Mouse (Mus musculus) testis, postnatal 14 days (tissue): ENCODE data around the gene 4931409K22Rik.

Source experiments
- DNase-seq: peaks from one replicate; pipeline ENCODE4 v3.0.0; 2021; ENCODE audit warnings: low spot score

4931409K22Rik gene

DNA sequence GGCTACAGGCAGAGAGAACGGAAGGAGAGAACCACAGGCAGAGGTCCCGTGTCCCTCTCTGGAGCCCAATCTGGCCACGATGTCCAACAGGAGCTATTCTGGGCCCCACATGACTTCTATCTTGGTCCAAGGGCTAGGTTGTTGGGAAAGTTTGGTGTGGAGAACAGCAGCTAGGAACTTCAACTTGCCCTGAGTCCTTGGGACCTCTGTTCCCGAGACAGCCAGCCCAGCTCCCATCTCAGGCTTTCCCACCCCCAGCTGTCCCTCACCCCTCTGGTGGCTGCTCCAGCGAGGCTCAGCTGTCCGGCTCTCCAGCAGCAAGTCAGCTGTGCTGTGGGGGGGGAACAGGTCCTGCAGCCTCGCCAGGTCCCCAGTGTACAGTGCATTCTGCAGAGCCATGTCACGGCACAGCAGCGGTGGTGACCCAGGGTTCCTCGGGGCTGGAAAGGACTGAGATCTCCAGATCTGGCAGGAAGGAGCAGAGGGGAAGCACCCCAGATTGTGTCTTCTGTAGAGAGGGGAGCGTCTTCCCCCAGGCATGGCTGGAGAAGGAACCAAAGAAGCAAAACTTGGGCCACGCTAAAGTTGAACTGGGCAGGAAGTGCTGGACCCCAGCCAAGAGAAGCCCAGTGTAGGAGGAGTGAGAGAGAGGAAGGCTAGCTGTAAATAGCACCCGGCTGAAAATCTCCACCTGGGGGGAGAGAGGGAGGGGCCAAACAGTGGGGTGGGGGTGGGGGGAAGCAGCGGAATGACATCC, 16.0 kb downstream of the 4931409K22Rik start, which contains the start of gene Asb10:
TSS of gene Asb10 (minus strand) at position 592 of the 757 bp plus-strand sequence.
- no peak for DNase-seq

DNA sequence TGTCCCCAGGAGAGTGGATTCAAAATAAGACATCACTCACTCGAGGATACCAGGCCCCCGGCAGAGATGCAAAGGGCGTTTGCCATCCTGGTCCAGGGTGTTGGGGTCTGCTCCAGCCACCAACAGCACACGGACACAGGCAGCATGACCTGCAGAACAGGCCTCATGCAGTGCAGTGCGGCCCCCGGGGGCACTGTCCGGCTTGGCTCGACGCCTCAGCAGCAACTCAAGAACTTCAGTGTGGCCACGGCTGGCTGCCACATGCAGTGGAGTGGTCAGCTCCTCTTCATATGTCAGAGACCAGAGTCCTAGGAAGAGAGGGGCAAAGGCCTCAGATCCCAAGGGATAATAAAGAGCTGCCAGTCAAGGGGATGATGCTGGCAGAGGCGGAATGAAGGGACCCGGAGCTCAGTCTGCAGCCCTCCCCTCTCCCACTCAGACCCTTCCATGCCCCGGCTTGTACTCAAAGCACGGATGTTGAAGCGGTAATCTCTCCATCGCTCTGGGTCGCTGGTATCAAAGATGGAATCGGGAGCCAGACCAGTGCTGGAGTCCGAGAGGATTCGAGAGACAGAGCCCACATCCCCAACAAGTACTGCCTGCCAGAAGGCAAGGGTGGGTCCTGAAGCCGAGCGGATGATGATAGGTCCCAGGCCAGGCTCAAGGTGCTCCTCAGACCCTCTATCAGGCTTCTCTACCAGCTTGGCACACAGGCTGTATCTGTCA, 16.9 kb downstream of the 4931409K22Rik start:
- no peak for DNase-seq

- DNase-seq: no peak
Measured at GRCm38 (mm10) chr5:24537618-24538017, 19.0 kb downstream of the 4931409K22Rik start.

DNA sequence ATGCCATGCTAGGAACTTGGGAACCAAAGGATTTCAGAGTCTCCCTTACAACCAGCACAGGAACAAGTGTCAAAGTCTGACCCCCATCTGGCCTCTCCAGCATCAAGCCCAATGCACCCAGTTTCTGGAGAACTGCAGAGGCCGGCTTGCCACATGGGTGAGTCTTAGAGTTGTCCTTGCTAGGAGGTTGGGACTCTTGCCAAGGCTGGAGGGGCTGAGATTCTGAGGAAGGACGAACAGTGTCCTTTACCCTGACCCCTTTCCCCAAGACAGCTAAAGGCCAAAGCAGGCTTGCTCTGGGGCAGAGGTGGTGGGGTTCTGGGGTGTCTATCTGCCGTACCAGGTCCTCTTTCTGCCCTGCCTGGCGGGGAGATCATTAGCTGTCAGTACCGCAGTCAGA, 20.1 kb downstream of the 4931409K22Rik start:
- no peak for DNase-seq

- DNase-seq: no peak
Measured at GRCm38 (mm10) chr5:24535731-24536130, 20.9 kb downstream of the 4931409K22Rik start.

- no peak for DNase-seq
Measured at GRCm38 (mm10) chr5:24534292-24534691, 22.3 kb downstream of the 4931409K22Rik start.

DNA sequence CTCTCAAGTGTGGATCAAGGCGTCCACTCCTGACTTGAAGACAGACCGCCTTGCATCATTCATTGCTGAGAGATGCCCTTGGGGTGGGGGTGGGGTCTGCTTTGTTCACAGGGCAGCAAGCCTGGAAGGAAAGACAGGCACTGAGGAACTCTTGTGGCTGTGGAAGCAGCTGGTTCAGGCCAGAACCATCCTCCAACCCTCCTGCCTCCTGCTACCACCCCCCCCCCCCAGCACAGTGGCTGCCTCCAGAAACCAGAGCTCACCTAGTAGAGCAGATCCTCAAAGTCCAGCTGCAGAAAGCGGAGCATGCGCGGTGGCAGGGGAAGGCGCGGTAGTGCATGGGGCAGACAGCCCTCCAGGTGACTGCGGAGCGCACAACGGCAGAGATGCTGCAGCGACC, 23.2 kb downstream of the 4931409K22Rik start:
- no peak for DNase-seq

DNA sequence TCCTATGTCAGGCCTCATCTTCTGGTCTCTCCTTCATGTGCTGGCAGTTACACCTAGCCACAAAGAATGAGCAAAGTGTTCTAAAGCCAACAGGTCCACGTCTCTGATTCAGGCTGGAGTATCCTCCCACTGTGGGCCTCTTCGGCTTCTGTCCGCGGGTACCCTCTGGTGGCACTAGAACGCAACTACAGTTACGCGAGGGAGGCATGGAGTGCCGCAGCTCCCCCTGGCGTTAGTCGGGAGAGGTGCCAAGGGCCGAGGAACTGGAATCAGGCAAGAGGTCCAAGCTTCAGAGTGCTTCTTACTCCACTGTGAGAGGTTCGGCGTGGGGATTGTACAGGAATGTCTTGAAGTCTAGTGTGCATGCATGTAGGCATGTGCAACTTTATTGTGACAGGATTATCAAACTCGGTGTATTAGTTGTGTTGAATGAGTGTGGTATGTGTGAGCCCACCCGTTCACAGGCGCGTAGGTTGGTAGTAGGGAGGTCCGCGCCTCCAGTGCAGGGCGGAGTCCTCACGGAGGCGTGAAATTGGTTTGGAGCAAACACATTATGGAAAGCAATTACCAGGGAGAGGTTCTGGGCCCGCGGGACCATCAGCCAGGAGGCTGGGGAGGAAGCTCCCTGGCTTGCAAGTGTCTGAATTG, 26.4 kb downstream of the 4931409K22Rik start:
- peak; percentile 88 for DNase-seq

DNA sequence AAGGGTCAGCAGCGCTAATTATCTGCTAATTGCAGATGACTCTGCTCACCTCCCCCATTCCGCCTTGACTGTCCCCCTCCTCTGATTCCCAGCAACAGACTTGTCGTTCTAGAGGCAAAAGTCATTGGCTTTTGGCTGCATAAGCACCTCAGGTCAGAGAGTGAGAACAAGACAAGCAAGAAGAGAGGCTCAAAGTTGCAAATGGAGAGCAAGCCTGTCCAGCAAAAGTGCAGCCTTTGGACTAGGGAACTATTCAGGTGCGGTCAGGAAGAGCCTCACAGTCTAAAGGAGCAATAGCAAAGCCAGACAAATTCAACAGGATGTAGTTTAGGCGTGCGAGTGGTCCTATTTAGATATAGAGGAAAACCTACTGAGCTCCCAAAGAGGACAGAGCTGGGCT, 28.8 kb downstream of the 4931409K22Rik start:
- DNase-seq: no peak

DNA sequence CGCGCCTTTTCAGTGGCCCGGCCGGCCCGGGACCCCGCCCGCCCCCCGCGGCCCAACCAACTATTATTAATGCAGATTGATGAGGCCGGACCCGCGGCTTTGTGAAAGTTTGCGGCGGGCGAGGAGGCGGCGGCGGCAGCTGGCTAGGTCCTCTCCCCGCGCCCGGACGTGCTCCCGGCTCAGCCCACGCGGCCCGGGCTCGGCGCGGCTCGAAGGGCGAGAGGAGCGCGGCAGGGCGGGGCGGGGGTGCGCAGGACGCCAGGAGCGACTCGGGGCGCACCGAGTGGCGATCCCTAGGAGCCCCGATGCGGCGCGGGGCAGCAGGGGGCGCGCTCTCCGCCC, 29.7 kb downstream of the 4931409K22Rik start, which contains the start of gene Gbx1:
TSS of gene Gbx1 (minus strand) at position 314 of the 342 bp plus-strand sequence.
- DNase-seq: no peak

DNA sequence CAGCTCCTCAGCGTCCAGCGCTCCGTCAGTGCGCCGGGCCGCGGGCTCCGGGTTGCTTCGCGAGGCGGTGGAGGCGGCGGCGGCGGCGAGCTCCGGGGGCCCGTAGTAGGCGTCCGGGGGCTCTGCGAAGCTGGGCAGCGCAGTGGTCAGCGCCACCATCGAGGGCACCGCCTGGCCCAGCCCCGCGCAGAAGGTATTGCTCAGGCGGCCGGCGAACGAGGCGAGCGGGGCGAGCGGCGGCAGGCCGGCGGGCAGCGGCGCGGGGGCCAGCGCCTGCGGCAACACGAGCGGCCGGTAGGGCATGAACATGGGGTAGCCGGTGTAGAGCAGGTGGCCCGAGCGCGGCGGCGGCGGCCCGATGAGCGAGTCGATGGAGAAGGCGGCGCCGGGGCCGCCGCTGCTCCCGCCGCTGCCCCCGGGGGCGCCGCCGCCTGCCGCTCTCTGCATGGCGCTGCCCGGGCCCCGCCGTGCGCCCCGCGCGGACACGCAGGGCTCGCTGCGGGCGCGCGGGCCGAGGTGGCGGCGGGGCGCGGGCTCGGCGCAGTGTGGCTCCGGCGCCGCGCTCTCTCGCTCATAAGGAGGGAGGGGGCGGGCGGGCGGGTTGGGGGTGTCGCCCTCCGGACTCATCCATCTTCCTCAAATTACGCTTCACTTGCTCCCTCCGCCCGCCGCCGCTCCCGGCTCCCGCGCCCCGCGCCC, 30.3 kb downstream of the 4931409K22Rik start:
- DNase-seq: no peak

GRCm38 (mm10) chr5:24525360-24526189, 31.0 kb downstream of the 4931409K22Rik start:
- no peak for DNase-seq

GRCm38 (mm10) chr5:24524522-24524921, 32.1 kb downstream of the 4931409K22Rik start:
- no peak for DNase-seq

DNA sequence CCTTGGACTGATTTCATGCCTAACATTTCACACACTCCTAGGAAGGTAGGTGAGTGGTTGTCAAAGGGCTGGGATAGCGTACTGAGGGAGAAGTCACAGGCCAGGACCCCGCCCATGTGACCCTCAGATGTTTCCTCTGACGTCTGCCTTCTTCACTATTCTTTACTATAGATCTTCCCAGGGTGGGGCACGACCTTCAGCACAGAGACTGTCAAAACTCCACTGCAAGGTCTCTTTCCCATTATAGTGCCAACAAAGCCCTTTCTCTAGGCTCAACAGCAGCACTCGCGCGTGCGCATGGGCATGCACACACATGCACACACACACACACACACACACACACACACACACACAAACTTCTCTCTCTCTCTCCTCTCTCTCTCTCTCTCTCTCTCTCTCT, 32.8 kb downstream of the 4931409K22Rik start:
- DNase-seq: no peak

GRCm38 (mm10) chr5:24521366-24521765, 35.2 kb downstream of the 4931409K22Rik start:
- no peak for DNase-seq

DNA sequence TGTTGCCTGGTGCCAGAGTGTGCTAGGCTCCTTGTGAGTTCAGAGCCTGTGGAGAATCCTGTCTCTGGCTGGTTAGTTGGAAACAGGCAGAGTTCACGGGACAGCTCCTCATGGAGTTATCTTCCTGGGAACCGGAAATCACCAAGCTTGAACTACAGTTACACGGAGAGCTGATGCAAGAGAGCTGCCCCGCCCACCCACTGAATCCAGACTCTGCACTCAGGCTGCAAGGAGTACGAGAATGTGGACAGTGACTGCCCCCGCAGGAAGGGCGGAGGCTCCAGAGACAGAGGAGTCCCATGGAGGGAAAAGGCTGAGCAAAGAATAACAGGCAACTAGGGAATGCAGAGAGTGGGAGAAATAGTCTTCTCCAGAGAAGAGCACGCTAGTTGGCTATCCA, 44.3 kb downstream of the 4931409K22Rik start:
- peak; percentile 48 for DNase-seq

GRCm38 (mm10) chr5:24510635-24511034, 46.0 kb downstream of the 4931409K22Rik start:
- no peak for DNase-seq

GRCm38 (mm10) chr5:24508406-24508805, 48.2 kb downstream of the 4931409K22Rik start:
- DNase-seq: no peak

GRCm38 (mm10) chr5:24505513-24505912, 51.1 kb downstream of the 4931409K22Rik start:
- no peak for DNase-seq

DNA sequence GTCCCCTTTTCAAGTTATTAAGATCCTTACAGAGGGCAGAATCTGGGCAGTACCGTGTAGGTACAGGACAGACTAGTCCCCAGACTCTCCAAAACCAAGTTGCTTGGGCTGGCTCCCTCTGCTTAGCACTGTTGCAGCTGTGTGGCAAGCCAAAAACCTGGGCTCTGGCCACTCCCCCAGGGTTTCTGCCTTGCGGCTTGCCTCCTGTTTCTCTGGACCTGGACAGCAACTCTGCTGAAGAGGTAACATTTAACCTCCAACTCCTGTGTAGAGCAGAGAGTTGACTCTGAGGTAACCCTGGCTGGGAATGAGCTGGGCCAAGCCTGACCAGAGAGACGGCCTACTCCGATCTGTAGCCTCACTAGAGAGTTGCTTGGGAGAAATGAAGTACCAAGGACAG, 53.8 kb downstream of the 4931409K22Rik start:
- no peak for DNase-seq

GRCm38 (mm10) chr5:24500851-24501250, 55.8 kb downstream of the 4931409K22Rik start:
- no peak for DNase-seq
